Mouse (Mus musculus) ZHBTc4 (cell line): ENCODE measurements at regions not wholly inside any gene's neighbourhood (a gene's known extent, or its start where the extent isn't known, plus 50 kb on each side); places are given as distances from the start of the nearest gene placed in this dataset.

Experiments
- DNase-seq: peaks from one replicate; pipeline ENCODE4 v3.0.0-alpha.2; 2011; ENCODE audit warnings: low read depth, low spot score

DNA sequence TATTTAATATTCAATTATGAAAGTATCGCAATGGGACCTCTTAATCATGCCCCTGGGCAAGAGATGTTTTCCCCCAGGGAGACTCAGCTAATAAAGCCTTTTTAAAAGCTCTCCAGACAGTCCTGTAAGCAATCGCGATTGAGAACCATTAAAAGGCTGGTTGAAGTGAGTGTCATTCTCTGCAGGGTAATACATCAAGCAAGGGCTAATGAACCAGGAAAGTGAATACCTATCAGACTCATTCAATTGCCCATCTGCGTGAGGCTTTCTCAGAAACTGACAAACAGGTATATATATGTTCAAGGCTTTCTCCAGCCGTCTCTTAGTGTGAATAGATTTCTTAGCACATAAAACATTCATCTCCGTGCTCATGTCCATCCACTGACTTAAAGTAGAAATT is 286.8 kb upstream of the Xrcc4 start:
- no peak for DNase-seq

DNA sequence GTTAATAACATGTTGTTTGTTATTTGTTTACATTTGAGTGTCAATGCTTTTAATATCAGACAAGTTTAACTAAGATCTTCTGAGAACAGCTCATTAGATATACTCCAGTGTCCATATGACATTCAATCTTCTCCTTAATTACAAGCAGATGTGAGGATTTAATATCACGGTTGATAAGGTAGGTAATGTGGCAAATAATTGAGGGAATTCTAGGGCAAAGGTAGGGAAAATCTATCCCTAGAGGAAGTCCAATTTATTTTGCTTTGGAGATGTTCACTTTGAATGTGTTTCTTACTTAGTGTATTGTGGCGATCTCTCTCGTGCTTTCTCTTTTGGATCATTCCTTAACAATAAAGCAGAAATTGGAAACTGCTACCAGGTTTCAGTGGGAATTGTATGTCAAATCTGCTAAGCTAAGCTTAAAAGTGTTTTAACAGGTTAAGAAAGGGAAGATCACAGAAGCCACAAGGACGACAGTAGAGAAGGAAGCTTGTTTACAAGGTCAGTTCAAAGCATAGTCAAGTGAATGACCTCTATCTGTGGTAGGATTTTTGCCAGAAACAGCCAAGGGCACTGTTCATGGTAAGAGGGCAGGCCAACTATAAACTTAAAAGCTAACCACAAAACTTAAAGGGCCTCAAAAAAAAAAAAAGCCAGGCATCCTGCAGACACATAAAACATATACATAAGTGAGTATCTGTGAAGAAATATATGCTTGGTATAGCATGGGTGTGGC is 282.2 kb upstream of the Xrcc4 start:
- no peak for DNase-seq

DNA sequence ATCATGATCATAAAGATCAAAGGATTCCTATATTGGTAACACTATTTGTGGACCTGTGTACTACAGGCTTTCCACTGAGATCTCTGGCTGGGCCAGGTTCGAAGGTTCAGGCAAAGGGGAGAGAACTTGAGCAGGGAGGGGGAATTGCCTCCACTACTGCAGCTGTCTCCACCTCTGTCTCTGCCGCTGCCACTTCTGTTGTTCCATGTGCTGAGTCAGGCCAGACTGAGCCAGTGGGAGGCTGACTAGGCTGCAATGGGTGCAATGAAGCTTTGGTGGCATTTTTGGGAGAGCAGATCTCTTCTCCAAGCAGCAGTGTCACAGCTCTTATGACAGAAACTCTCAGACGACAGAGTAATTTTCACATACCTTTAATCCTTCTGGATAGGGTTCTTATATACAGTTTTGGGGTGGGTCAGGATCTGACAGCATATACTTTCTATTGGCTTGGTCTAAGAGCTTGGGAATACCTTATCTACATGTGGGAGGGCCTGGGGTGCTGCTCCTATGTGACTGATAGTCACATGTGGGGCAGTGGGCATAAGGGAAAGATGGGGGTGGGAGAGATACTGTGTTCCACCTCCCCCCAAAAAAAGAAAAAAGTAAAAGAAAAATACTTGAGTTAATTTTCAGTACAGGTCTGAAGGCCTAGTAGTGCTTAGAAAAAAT is 281.5 kb upstream of the Xrcc4 start:
- DNase-seq = no peak

DNA sequence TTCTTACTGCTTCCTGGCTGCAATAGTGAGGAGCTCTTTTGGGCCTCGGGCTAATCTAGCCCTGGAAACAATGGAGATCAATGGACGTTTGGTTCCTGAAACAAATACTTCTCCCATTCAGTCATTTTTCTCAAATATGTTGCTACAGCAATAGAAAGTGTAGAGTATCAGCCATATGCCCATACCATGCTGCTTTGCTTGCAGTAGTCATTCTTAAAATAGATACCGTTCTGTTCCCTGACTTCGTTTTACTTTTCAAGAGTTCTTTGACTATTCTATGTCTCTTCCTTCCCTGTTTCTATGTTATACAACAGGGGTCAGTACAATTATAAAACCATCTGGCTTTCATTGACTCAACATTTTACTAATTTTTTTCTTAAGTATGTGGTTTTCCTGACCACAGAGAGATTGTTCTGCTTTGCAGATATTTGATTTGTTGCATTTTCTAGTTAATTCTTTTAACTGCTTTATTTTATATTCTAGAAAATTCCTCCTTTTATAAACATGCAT is 275.2 kb upstream of the Xrcc4 start:
- no peak for DNase-seq

DNA sequence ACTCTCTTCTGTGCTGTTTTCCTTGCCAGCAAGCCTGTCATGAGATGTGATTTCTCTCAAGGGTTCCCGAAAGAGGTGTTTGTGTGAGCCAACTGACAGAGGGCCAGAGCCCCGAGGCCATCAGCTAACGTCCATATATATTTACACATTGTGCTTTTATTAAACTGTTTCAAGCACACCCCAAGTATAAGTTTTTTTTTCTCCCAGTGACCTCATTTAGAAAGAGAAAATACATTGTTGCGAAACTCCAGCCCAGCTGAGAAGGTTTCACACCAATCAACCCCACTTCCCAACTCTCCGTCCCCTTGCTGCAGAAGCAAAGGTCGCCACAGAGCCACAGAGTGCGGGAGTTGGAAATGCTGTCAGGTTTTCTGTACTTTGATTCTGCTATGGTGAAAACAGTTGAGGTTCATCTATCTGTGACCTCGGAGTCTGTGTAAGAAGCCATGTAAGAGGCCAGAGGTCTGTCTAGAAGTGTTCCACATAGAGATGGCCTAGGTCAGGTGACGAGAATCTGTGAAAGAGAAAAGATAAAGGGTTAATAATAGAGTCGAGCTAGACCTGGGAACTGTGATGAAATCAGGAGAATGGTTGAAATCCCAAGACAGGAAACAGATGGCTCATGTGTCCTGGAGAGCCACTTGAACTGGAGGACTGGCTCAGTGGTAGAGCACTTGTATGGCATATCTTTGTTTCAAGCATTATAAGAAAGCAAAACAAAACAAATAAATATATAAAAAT is 270.6 kb upstream of the Xrcc4 start:
- no peak for DNase-seq

DNA sequence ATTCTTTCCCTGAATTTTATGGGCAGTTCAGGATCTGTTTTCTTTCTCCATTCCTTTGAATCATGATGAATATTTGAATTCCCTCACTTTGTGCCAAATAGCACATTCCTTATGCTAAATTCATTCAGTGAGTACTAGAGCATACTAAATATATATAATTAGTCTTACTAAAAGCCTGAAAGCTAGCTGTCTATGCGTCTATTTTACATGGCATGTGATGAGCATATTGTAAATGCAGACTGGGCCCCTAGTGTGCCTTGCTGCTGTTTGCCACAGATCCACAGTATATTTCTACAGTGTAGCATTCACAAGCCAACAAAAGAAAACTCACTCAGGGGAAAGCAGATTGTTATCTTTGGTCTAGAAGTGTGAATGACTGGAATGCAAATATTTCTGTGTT is 268.7 kb upstream of the Xrcc4 start:
- DNase-seq = no peak

DNA sequence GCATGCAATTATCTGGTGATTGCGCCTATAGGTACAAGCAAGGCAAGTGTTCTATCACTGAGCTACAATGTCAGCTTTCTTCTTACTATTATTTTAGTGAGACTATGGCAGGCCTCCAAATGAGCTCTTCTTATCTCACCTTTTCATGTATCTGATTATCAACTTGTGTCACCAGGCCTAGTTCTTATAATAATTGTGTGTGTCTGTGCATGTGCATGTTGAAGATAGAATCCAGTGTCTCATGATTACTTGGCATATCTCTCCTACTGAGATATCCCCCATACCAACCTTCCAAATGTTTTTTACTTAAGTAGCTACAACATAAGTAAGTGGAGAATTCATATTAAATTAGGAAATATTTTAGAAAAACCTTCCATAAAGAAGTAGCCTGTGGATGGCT is 266.2 kb upstream of the Xrcc4 start:
- no peak for DNase-seq

DNA sequence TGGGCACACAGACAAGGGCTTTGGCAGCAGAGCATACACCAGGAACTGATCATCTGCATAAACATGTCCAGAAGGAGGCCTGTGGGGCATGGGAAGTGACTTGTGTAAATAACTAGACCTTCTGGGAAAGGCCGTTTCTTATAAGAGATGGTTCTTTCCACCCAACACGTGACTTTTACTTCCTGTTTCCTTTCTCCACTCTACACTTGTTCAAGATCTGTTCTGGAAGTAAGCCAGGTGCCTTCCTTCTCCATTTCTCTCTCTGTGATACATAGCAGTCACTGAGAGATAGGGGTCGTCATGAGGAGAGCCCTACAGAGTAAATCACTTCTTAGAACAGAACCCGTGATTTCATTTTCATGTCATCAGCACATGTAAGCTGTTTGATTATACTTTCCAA is 253.4 kb upstream of the Xrcc4 start:
- no peak for DNase-seq

DNA sequence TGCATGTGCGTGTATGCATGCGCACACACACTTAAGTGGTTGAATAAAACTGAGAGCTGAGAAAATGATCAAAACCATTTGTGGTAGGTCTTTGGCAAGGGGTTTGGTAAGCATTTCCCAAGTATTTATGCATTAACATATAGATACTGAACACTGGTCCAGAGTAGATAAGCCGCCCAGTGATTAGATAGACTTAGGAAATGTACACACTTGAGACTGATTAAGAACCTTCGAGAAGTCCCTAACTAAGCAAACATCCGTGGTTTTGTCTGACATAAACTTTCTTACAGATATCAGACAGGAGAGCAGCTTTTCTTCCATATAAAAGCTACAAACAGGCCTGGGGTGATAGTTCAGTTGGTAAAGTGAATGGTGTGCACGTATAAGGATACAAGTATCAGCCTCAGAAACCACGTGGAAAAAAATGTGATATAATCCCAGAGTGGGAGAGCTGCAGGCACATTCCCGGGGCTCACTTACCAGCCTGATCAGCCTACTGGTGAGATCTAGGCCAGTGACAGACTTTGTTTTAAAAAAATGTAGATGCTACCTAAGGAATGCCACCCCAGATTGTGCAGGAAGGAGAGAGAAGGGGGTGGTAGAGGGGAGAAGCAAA is 252.3 kb upstream of the Xrcc4 start:
- no peak for DNase-seq

DNA sequence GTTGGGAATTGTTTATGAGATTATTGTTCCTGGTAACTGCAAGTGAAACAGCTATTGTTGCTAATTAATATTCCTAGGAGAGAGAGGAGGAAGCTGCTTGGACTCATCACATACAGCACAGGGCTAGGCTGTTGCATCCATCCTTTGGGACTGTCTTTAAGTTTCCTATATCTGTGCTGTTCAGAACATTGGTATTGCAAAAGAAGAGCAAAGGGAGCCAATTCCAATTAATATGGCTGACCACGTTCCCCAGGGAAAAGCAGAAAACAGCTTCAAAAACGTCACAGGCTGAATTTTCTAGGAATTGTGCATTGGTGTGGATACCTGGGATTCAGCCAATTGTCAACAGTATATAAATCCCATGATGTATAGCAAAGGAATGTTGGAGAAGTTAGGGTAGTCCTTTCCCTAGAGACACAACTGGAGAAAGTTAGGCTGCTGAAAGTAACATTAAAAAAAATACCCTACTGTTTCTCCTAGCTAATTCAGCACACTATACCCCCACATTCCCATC is 251.3 kb upstream of the Xrcc4 start:
- DNase-seq = no peak

DNA sequence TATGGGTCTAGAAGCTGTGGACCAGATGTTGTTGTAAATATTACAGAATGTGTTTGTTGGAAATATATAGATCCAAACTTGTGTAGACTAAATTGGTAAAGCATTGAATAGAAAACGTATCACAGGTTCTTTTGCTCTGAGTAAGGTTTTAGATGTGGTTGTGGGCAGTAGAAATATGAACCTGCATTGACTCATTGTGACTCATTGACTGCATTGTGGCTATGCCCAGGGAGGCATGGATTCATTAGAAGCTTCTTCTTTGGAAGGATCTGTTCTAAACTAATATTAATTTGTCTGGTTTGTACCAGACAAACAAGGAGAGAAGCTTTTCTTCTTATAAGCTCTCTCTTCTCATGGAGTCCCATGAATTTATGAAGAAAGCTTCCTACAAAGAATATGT is 248.2 kb upstream of the Xrcc4 start:
- DNase-seq = no peak

DNA sequence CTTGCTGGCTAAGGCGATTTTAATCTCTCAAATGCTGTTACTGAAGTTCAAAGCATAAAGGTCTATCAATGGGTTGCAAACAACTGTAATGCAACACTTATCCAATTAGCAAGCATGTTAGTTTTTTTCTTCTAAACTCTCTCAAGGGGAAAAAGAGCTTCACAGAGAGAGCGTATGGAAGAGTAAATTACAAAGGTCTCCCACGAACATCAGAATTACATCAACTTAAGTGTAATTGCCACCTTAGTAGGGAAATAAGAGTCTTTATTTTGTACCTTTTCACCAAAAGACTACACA is 246.3 kb upstream of the Xrcc4 start:
- no peak for DNase-seq

DNA sequence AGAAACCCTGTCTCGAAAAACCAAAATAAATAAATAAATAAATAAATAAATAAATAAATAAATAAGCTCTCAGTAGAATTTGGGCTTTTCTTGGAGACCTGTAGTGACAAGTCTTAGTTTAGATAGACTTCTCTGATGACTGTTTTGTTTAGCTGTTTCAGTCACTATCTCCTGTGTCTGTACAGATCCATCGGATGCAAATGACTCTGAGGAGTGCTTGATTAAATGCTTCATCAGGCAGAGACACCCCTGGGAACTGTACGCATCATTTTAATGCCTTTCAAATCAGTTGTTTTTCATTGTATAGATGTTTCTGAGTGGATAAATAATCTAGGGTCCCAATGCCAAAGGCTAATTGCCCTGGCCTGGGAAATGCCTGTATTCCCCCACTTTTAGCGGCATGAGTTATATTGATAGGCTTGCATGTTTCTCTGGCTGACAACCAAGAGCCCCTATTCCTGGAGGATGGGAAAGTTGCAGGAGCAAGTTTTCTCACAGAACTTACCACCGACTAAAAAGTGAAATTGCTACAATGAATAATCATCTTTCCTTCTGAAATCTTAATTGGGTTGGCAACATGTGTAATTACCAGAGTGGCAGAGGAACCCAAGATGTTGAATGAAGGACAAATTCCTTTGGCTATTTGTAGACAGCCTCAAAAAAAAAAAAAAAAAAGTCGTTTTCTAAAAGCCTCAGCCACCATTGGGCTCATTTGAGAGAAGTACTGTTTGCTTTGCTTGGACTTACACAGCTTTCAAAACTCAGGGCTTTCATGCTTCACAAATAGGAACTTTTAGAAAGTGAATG is 245.7 kb upstream of the Xrcc4 start:
- DNase-seq = no peak

DNA sequence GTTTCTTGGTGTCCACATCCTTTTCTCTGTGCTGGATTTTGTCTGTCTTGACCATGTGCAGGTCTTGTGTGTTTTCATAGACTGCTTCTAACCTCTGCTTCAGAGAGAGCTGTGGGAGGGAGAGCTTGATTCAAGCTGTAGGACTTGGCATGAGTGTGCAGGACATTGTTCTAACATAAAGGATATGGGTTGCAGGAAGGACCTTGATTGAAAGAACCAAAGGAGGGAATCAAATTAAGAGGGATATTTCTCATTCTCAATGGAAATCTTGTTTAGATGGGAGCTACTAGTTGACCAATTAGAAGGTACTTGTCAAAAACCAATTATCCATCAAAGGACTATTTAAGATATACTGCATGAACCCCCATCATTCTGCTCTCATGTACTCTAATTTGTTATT is 244.9 kb upstream of the Xrcc4 start:
- DNase-seq = no peak

DNA sequence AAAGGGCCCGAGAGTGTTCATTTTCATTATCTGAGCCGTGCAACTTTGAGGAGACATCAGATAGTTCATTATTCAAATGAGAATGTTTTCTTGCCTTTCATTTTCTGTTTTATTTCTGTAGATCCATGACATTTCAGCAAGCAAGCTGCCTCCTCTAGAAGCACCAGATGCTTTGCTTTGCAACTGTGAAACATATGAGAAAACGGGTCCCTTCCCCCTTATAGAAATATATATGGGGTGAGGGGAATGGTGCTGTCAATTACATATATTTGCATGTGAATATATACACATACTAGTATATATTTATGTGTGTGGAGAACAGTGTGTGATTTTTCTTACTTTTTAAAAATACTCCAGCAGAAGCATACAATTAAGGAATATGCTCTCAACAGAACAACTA is 235.8 kb upstream of the Xrcc4 start:
- DNase-seq = no peak

DNA sequence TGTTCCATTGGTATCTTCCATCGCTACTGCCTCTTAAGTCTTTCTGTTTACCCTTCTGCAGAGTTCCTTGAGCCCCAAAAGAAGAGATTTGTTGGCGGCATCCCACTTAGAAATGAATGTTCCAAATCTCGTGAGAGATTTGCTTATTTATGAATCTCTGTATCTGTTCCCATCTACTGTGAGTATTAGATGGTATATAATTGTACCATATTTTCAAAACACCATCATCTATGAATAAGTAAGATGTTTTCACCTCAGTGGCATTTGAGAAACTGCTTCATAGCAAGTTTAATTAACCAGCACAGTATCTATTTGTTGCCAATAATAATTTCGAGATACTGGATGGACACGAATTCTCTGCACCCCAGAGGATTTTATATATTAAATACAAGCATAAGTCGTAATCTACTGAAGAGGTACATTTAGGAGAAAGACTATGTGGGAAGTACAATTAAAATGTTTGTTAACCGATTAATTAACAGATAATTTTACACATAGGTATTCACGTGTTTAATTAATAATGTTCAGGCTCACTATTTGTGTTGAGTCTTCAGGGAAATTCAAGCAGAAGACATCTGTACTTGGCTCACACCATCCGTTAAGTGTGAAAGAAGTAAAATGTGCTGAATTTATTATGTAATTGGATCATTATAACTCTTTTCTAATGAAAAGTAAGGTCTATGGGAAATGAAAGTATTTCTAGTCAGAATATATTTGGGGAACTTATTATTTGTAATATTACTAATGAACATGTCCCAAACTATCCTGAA is 224.0 kb upstream of the Xrcc4 start:
- no peak for DNase-seq

DNA sequence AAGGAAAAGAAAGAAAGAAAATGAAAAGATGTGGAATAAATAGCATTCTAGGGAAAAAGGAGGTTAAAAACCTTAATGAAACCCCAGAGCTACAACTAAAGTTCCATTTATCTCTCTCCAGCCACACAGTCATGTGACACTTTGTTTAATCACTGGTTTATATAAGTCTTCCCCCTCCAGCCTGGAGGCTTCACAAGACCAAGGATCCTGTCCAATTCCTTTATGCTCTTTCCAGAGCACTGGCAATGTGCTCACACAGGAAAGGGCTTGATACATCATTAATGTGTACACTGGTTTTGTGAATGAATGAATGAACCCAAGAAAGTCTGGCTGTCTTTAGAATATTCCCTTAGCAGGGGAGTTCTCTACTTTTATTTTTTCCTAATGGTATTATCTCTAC is 221.1 kb upstream of the Xrcc4 start:
- no peak for DNase-seq

DNA sequence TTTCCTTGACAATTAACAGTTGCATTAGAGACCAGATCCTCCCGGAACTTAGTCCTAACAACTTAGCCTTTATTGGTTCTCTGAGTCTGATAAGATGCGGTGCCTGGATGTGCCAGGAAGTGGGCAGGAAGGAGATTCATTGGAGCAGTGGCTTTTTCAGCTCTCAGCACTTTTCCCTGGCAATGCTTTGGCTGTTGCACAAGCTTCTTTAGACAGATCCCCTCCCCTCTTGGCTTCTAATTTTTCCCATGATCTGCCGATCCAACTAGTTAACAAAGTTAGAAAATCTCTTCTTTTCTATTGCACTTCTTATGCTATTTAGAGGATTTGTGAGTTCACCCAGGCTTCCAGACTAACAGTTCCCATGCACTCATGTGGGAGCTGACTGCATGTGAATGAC is 211.1 kb upstream of the Xrcc4 start:
- DNase-seq = no peak

DNA sequence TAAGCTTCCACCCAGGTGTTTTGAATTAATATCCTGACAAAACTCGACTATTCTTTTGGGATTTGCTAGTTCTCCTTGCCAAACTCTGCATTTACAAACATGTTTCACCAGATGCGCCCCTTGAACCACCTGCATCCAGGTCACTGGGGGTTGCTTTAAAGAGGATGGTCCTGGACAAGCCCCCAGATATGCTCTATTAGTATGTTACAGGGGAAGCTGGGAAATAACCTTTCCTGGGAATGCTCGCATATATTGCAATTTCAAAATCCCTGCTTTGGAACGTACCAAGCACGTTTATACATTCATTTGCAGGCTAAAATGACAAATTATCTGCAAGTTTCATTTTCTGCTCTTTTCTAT is 205.2 kb upstream of the Xrcc4 start:
- DNase-seq = no peak

DNA sequence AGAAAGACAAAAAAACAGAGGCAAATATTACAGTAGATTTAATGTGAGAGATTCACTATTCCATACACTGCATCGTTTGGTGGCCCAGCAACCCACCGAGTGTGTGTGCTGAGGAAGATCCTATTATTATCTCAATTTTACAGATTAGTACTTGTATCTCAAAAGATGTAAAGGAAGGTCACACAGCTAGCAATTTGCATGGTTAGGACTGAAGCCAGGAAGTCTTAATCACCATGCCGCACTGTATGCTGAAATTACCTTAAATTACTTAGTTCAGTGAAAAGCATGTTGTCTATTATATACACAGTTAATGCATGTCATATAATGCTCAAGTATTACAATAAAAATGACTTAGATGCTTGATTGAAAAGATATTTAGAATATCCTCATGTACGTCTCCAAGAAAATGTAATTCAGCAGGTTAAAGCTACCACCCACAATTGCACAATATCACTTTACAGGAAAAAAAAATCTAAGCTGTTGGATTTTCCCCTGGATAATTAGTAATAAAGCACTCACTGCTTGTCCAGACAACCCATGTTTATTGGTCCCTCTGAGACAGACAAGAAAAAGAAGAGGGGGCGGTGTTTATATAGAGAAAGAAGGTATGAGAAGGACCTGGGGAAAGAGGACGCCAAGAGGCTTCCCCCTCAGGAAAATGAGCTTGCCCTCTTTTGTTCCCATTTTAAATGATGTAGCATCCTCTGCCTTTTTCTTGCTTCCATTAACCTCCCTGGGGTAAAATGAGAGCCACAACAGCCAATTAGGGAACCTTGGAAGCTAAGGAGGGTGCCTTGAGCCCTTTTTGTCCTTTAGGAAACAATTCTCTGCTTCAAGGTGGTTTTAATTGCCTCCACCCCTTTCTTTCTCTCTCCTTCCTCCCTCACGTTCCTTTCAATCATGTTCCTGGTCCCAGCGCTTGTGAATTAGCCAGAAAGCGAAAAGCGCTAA is 204.6 kb upstream of the Xrcc4 start:
- DNase-seq = no peak
